Mouse (Mus musculus) liver, embryonic 11.5 days (tissue): ENCODE measurements at regions not wholly inside any gene's neighbourhood (a gene's known extent, or its start where the extent isn't known, plus 50 kb on each side); places are given as distances from the start of the nearest gene placed in this dataset.
A peak's percentile ranks its signal among the peaks of the same experiment; 100 is the strongest.

Experiments used
- ATAC-seq: fragments of 200-750 bp; cut with Nextera tagmentation; replicated peaks from 2 replicates; pipeline ENCODE4 v1.8.0; 2017; ENCODE audit warnings: moderate number of reproducible peaks, mild to moderate bottlenecking, moderate TSS enrichment, moderate library complexity; ENCODE audit not compliant: low FRiP score
- DNase-seq: peaks from one replicate; pipeline ENCODE4 v3.0.0-alpha.2; 2017; ENCODE audit warnings: low spot score
- H3K27ac ChIP-seq: fragments of 300-500 bp; sonication (generic); 2 replicates; pipeline ENCODE4 v1.5.1; 2014; ENCODE audit warnings: mild to moderate bottlenecking, low read depth, low read length, control low read depth
- H3K27me3 ChIP-seq: fragments of 300-500 bp; sonication (generic); replicated peaks from 2 replicates; pipeline ENCODE4 v1.6.1; 2014; ENCODE audit warnings: low read length, mixed read lengths; ENCODE audit not compliant: control insufficient read depth, insufficient read depth
- H3K36me3 ChIP-seq: fragments of 300-500 bp; sonication (generic); 2 replicates; pipeline ENCODE4 v1.6.1; 2014; ENCODE audit warnings: mild to moderate bottlenecking, low read length, moderate library complexity, mixed read lengths; ENCODE audit not compliant: control insufficient read depth, insufficient read depth
- H3K4me1 ChIP-seq: fragments of 300-500 bp; sonication (generic); replicated peaks from 2 replicates; pipeline ENCODE4 v1.6.1; 2014; ENCODE audit warnings: low read length, mixed read lengths; ENCODE audit not compliant: control insufficient read depth, insufficient read depth
- H3K4me2 ChIP-seq: fragments of 300-500 bp; sonication (generic); 2 replicates; pipeline ENCODE4 v1.6.1; 2014; ENCODE audit warnings: mild to moderate bottlenecking, control low read depth, moderate library complexity
- H3K4me3 ChIP-seq: fragments of 300-500 bp; sonication (generic); 2 replicates; pipeline ENCODE4 v1.5.1; 2014; ENCODE audit warnings: low read depth, low read length, control low read depth
- H3K9ac ChIP-seq: fragments of 300-500 bp; sonication (generic); 2 replicates; pipeline ENCODE4 v1.6.1; 2014; ENCODE audit warnings: low read depth, low read length, control low read depth
- H3K9me3 ChIP-seq: fragments of 300-500 bp; sonication (generic); 2 replicates; pipeline ENCODE4 v1.6.1; 2016; ENCODE audit warnings: low read length, inconsistent platforms, mixed read lengths; ENCODE audit not compliant: control insufficient read depth
- WGBS: fragments of 180-500 bp; shearing (Covaris S2); extraction: QIAGEN DNeasy Blood & Tissue Kit; methylation state at CpG from one replicate; pipeline ENCODE4 v1.1.7; 2014; 5-methylcytosine and 5-hydroxymethylcytosine counted together

DNA sequence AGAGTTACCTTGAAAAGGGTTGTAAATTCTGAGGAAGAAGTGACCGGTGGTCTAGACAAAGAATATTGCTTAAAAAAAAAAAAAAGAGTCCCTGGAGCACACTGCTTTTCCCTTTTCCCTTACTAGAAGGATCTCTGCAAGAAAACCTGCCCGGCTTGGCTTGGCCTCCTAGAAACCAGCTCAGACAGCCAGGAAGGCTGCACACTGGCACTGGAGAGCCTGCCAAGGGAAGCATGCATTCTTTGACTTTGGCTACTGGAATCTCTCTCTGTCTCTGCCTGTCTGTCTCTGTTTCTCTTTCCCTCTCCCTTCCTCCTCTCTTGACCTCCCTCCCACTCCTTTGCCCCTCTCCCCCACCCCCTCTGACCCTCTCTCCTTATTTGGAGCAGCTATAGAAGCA is 71.1 kb upstream of the Lgalsl start:
- DNase-seq: no peak
- no peak for ATAC-seq
- no peak overlapping the region for H3K4me2 ChIP-seq
- whole genome bisulfite sequencing: 81% methylated on average over 2 of the region's 2 CpGs
- no peak overlapping the region for H3K4me3 ChIP-seq
- no peaks in the 10 kb centered on the region for H3K36me3 ChIP-seq
- no peak overlapping the region for H3K27ac ChIP-seq
- 0 out of 2 replicates have a peak, but pooled peaks cover 8% of the 10 kb centered on the region for H3K27me3 ChIP-seq
- H3K4me1 ChIP-seq: peaks cover 2% of the 10 kb centered on the region; the same call in 1 of the 2 replicates
- no peak overlapping the region for H3K9ac ChIP-seq
- H3K9me3 ChIP-seq: no peaks in the 10 kb centered on the region

GRCm38 (mm10) chr11:20902910-20903309 is 72.1 kb upstream of the Lgalsl start:
- H3K36me3 ChIP-seq: no peaks in the 10 kb centered on the region
- ATAC-seq (no peak), DNase-seq (no peak)
- H3K4me2 ChIP-seq: no peak overlapping the region
- peaks cover 8% of the 10 kb centered on the region; the same call in 1 of the 2 replicates for H3K27me3 ChIP-seq
- H3K9ac ChIP-seq: no peak overlapping the region
- no peak overlapping the region for H3K4me3 ChIP-seq
- no peaks in the 10 kb centered on the region for H3K9me3 ChIP-seq
- 73% methylated on average over 8 of the region's 8 CpGs for WGBS
- H3K27ac ChIP-seq: no peak overlapping the region
- H3K4me1 ChIP-seq: peaks cover 2% of the 10 kb centered on the region; the same call in 1 of the 2 replicates

DNA sequence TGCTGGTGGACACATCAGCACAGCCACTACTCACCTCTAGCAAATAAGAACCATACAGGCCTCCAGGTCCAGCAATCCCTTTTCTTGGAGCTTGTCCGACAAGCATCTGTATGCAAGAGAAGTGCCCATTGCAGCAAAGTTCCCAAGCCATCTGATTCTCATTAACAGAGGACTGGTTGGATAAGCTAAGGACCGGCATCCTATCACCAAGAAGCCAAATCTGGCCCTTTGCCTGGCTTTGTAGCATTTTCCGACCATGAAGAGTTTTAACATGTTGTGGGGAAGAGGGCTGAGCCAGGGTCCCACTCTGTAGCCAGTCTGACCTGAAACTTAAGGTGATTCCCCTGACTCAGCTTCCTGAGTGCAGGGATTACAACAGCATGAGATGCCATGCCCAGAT is 77.1 kb upstream of the Lgalsl start:
- H3K9ac ChIP-seq: no peak overlapping the region
- H3K27ac ChIP-seq: no peak overlapping the region
- H3K4me2 ChIP-seq: no peak overlapping the region
- no peaks in the 10 kb centered on the region for H3K36me3 ChIP-seq
- H3K9me3 ChIP-seq: no peaks in the 10 kb centered on the region
- ATAC-seq (no peak), DNase-seq (no peak)
- no peaks in the 10 kb centered on the region for H3K4me1 ChIP-seq
- H3K27me3 ChIP-seq: peaks cover 3% of the 10 kb centered on the region; the same call in 1 of the 2 replicates
- H3K4me3 ChIP-seq: no peak overlapping the region
- WGBS: 62% methylated on average over 3 of the region's 3 CpGs

DNA sequence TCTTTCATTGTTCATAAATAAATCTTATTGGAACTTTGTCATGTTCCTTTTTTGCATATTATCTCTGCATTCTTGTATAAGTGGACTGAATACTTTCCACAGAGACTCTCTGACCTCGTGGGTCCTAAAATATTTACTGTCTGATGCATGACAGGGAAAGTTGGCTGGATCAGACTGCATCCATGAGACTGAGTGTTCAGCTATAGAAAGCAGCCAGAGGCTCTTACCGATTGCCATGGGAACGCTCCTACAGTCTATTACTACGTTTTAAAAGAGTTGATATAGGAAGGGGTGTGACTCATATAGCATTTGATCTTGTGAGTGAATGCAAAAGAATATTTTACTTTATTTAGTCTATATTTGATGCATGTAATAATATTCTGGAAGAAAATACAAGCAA is 77.6 kb upstream of the Lgalsl start:
- Histone ChIP-seq H3K27ac (no peak overlapping the region), H3K9me3 (no peaks in the 10 kb centered on the region), H3K4me3 (no peak overlapping the region), H3K9ac (no peak overlapping the region), H3K4me1 (peaks cover 1% of the 10 kb centered on the region; the same call in 1 of the 2 replicates), H3K36me3 (no peaks in the 10 kb centered on the region), H3K27me3 (peaks cover 3% of the 10 kb centered on the region; the same call in 1 of the 2 replicates), H3K4me2 (no peak overlapping the region)
- ATAC-seq (no peak), DNase-seq (no peak)
- WGBS: 71% methylated on average over 4 of the region's 4 CpGs

DNA sequence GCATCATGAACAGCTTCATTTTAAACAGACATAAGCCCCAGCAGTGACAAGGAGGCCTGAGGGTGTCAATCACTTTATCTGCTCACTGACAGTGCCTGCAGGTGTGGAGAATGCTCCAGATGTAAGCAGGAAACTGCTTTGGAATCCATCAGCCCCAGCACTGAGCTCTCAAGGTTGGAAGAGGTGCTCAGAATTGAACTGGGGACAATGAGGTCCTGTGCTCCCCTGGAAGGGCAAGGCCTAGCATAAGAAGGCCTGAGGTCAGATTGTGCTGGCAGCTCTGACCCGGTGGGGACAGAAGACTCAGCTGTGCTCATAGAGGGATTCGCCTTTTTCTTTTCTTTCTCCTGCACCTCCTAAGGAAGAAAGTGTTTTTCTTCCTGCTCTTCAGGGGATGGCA is 82.2 kb upstream of the Lgalsl start:
- H3K4me3 ChIP-seq: no peak overlapping the region
- no peaks in the 10 kb centered on the region for H3K27me3 ChIP-seq
- ATAC-seq: no peak
- no peak for DNase-seq
- H3K27ac ChIP-seq: no peak overlapping the region
- H3K4me1 ChIP-seq: peaks cover 36% of the 10 kb centered on the region
- no peak overlapping the region for H3K4me2 ChIP-seq
- WGBS: 83% methylated on average over 2 of the region's 2 CpGs
- peak overlapping the region; percentile 1; the same call in 1 of the 2 replicates for H3K9ac ChIP-seq
- no peaks in the 10 kb centered on the region for H3K36me3 ChIP-seq
- no peaks in the 10 kb centered on the region for H3K9me3 ChIP-seq

DNA sequence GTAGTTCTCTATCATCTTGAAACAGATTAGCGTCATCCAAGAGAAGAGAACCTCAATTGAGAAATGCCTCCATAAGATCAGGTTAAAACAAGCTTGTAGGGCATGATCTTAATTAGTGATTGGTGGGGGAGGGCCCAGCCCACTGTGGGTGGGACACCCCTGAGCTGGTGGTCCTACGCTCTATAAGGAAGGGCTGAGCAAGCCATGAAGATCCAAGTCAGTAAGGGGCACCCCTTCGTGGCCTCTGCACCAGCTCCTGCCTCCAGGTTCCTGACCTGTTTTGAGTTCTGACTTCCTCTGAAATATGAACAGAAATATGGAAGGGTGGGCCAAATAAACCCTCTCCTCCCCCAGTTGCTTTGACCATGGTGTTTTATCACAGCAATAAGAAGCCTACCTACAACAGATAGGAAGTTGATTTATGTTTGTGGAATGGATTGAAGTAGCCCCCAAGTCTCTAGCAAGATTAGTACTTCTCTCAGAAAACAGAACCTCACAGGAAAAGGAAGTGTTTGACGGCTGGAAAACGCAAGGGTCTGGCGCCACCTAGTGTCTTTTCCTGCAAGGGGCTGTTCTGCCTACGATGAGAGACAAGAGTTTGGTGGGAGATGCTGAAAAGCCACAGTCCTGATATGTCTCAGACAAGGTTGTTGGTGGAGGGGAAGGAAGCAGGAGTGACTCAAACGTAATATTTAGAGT is 82.9 kb upstream of the Lgalsl start:
- H3K9ac ChIP-seq: no peak overlapping the region
- no peak for ATAC-seq

GRCm38 (mm10) chr11:20914297-20914997 is 83.6 kb upstream of the Lgalsl start:
- Histone ChIP-seq H3K27me3 (no peaks in the 10 kb centered on the region), H3K9me3 (no peaks in the 10 kb centered on the region), H3K36me3 (no peaks in the 10 kb centered on the region), H3K27ac (peak overlapping the region; percentile 72; the same call in 1 of the 2 replicates), H3K4me1 (peaks cover 36% of the 10 kb centered on the region), H3K4me3 (no peak overlapping the region), H3K9ac (peak overlapping the region; percentile 32; the same call in 1 of the 2 replicates), H3K4me2 (no peak overlapping the region)
- whole genome bisulfite sequencing: 57% methylated on average over 12 of the region's 12 CpGs
- DNase-seq (no peak), ATAC-seq (no peak; the same call in 1 of the 2 replicates)

More for the DNA sequence above, 82.9 kb upstream of the Lgalsl start:
- WGBS: 21% methylated on average over 8 of the region's 8 CpGs
- Histone ChIP-seq H3K4me2 (no peak overlapping the region), H3K4me3 (no peak overlapping the region), H3K36me3 (no peaks in the 10 kb centered on the region), H3K9me3 (no peaks in the 10 kb centered on the region), H3K4me1 (peaks cover 36% of the 10 kb centered on the region), H3K27me3 (no peaks in the 10 kb centered on the region), H3K27ac (no peak overlapping the region)
- peak; percentile 74 for DNase-seq

DNA sequence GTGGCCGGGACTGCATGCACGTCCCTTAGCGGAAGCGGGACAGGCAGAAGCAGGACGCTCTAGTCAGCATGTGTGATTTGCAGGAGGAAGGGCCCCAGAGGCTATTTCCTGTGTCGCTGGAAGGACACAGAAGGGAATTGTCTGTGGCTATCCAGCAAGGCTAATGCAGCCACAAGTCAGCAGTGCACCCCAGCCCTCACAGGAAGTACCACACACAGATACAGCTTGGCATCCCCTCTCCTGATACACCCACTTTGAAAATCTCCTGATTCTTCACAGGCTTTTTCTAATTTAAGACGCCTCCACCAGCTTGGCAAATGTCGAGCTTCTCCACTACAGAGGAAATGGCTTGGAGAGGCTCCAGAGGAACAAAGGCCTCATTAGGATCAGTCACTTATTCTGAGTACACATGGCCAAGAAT is 84.3 kb upstream of the Lgalsl start:
- H3K4me2 ChIP-seq: peak overlapping the region; percentile 53
- H3K9ac ChIP-seq: peak overlapping the region; percentile 32; the same call in 1 of the 2 replicates
- H3K9me3 ChIP-seq: no peaks in the 10 kb centered on the region
- peaks cover 36% of the 10 kb centered on the region for H3K4me1 ChIP-seq
- peak overlapping the region; percentile 92 for H3K27ac ChIP-seq
- WGBS: 26% methylated on average over 8 of the region's 8 CpGs
- DNase-seq (no peak), ATAC-seq (no peak)
- H3K27me3 ChIP-seq: no peaks in the 10 kb centered on the region
- no peak overlapping the region for H3K4me3 ChIP-seq
- H3K36me3 ChIP-seq: no peaks in the 10 kb centered on the region
